Mouse (Mus musculus) testis, adult 2 months (tissue): ENCODE measurements at regions not wholly inside any gene's neighbourhood (a gene's known extent, or its start where the extent isn't known, plus 50 kb on each side); places are given as distances from the start of the nearest gene placed in this dataset.
"Not testable (repeated sequence)": the region's sequence is repeated elsewhere in the genome, so short reads cannot be mapped to it uniquely, and the experiment has no call there.

Source experiments
- H3K27ac ChIP-seq: fragments of 200-500 bp; 2 replicates; pipeline ENCODE4 v1.5.1; 2012; ENCODE audit warnings: low read depth, low read length; ENCODE audit not compliant: control insufficient read depth, insufficient read depth
- H3K27me3 ChIP-seq: fragments of 200-500 bp; 2 replicates; pipeline ENCODE4 v1.6.1; 2012; ENCODE audit warnings: mild to moderate bottlenecking, low read length, moderate library complexity; ENCODE audit not compliant: control insufficient read depth, insufficient read depth
- H3K36me3 ChIP-seq: fragments of 200-500 bp; 2 replicates; pipeline ENCODE4 v1.6.1; 2012; ENCODE audit warnings: mild to moderate bottlenecking, low read length; ENCODE audit not compliant: control insufficient read depth, insufficient read depth
- H3K4me1 ChIP-seq: fragments of 200-500 bp; 2 replicates; pipeline ENCODE4 v1.6.1; 2012; ENCODE audit warnings: low read length; ENCODE audit not compliant: control insufficient read depth, insufficient read depth
- H3K4me3 ChIP-seq: fragments of 200-500 bp; 2 replicates; pipeline ENCODE4 v1.5.1; 2012; ENCODE audit warnings: low read depth, mild to moderate bottlenecking, low read length, moderate library complexity, mixed read lengths; ENCODE audit not compliant: control insufficient read depth
- CTCF ChIP-seq: fragments of 200-500 bp; IDR thresholded peaks from 2 replicates; pipeline ENCODE4 v1.5.1; 2012; ENCODE audit warnings: low read depth, mild to moderate bottlenecking, inconsistent platforms, low read length, moderate library complexity; ENCODE audit not compliant: control insufficient read depth, insufficient read depth, insufficient replicate concordance
- POLR2A ChIP-seq: fragments of 200-500 bp; IDR thresholded peaks from 2 replicates; pipeline ENCODE4 v1.6.1; 2012; ENCODE audit warnings: low read depth, mild to moderate bottlenecking, inconsistent platforms, low read length, moderate library complexity; ENCODE audit not compliant: control insufficient read depth

DNA sequence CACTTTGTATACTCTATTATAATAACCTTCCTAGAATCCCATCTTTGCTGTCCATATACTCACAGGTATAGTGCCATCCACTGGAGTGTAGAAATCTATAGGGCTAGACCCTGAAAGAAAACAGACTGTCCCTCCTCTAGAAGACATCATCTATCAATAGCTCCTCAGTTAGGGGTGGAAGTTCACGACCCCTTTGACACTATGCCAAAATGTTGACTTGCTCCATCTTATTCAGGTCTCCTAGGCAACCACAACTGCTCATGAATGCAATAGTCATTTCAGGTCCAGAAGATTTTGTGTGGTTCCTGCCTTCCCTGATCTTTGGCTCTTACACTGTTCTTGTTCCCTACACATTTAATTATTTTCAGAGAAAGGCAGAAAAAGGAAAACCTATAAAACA lies 86.5 kb upstream of the Sec61g start:
- Histone ChIP-seq H3K4me3 (no peak overlapping the region), H3K36me3 (no peaks in the 10 kb centered on the region), H3K27me3 (no peaks in the 10 kb centered on the region), H3K27ac (no peak overlapping the region), H3K4me1 (peaks cover 18% of the 10 kb centered on the region)
- no peak for TF ChIP-seq POLR2A
- no peak for TF ChIP-seq CTCF

- peaks cover 8% of the 10 kb centered on the region for H3K4me1 ChIP-seq
- H3K4me3 ChIP-seq = no peak overlapping the region
- no peak overlapping the region for H3K27ac ChIP-seq
- H3K27me3 ChIP-seq = no peaks in the 10 kb centered on the region
- H3K36me3 ChIP-seq = no peaks in the 10 kb centered on the region
- TF ChIP-seq CTCF (no peak), POLR2A (no peak)
These were observed 89.0 kb upstream of the Sec61g start for GRCm38 (mm10) chr11:16597038-16597830.

DNA sequence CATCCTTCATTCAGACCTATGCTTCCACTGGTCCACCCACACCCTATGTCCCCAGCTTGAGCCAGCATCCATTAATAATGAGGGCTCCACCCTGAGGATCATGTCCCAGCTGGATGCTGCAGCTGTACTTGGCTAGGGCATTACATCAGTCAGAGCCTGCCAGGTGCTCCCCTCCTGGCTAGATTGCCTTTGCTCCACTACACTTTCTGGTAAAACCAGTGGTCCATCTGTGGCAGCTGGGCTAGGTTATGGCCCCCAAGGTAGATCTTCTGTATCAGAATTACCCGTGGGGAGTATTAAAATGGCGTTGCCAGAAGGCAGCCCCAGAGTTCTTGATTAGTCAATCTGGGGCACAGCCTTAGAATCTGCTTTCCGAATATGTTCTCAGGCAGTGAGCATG lies 94.7 kb upstream of the Sec61g start:
- TF ChIP-seq POLR2A = no peak
- no peak for TF ChIP-seq CTCF
- Histone ChIP-seq H3K27me3 (no peaks in the 10 kb centered on the region), H3K36me3 (no peaks in the 10 kb centered on the region), H3K27ac (no peak overlapping the region), H3K4me1 (no peaks in the 10 kb centered on the region), H3K4me3 (no peak overlapping the region)

DNA sequence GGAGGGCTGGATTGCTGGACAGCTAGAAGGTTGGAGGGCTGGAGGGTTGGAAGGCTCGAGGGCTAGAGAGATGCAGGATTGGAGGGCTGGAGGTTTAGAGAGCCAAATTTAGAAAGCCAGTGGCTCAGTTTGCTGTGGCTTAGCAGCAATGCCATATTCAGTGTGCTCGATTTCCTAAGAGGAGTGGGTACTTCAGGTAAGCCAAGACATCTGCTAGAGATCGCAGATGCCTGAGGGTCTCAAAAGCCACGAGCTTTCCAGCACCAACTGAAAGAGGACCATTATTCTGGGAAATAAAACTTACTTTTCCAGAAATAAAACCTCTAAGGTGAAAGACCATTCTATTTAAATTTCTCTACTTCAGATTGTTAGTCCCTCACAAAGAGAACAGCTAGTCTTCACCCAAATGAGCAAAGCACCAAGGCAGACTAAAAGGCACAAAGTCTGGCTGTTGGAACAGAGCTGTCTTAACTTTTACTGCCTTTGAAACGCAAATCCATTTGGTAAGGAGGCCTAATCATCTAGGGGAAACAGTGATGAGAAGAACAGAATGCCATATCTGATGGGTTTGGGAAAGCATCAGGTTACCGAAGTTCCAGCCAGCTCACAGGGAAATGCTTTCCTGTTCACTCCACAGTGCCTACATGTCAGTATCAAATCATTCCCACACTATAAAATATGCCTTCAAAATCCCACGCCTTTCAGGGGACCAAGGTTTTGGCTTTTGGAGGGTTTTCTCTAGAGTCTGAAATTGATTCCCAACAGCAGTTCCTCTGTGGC lies 98.3 kb upstream of the Sec61g start:
- Histone ChIP-seq H3K27me3 (no peaks in the 10 kb centered on the region), H3K27ac (no peak overlapping the region), H3K36me3 (no peaks in the 10 kb centered on the region), H3K4me3 (no peak overlapping the region), H3K4me1 (no peaks in the 10 kb centered on the region)
- TF ChIP-seq CTCF (no peak), POLR2A (no peak)

DNA sequence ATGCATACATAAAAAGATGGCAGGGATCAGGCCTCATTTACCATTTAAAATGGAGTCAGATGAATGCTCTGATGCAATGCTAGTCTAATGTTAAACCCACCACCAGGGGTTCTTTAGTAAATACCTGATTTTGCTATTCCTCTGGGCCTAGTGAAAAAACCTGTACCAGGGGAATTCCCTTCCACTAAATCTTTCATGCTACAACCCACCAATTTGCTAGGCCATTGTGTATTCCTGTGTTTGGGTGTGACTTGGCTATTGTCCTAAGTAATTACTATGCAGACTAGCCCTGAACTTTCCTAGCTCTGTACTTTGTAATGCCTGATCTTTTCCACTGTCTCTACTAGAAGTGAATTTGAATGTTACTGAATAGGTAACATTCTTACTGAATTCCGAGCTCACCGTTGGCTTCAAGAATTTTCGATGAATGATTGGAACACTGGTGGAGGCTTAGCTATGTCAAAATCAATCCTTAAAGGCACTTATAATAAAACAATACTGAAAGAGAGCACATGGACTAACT lies 99.7 kb upstream of the Sec61g start:
- not testable (repeated sequence) for H3K27me3 ChIP-seq, H3K4me3 ChIP-seq, H3K27ac ChIP-seq, H3K4me1 ChIP-seq, H3K36me3 ChIP-seq

DNA sequence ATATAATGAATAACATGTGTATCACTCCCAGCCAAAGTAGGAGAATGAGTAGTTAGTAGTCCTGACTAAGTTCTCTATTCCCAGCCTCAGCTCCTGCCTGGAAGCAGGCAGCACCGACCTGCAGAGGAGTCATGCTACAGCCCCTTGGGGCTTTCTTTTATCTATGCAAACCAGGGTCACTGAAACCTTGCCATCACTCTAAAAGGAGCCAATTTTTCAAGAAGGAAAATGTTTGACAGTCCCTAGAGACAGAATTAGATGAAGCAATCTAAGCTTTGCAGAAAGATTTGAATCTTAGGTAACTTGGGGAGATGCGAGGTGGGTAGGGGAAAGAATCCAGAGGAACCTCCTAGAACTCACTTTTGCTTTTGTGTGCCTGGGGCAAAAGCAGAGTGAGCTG lies 103.5 kb upstream of the Sec61g start:
- H3K4me1 ChIP-seq = no peaks in the 10 kb centered on the region
- no peak overlapping the region for H3K27ac ChIP-seq
- TF ChIP-seq CTCF = no peak
- TF ChIP-seq POLR2A = no peak
- no peaks in the 10 kb centered on the region for H3K36me3 ChIP-seq
- no peaks in the 10 kb centered on the region for H3K27me3 ChIP-seq
- H3K4me3 ChIP-seq = no peak overlapping the region

GRCm38 (mm10) chr11:16612524-16612923 lies 104.2 kb upstream of the Sec61g start:
- no peak overlapping the region for H3K4me3 ChIP-seq
- no peak for TF ChIP-seq POLR2A
- TF ChIP-seq CTCF = no peak

More at GRCm38 (mm10) chr11:16612524-16612923, 104.2 kb upstream of the Sec61g start:
- H3K27me3 ChIP-seq = no peaks in the 10 kb centered on the region
- no peaks in the 10 kb centered on the region for H3K36me3 ChIP-seq
- no peak overlapping the region for H3K27ac ChIP-seq
- no peaks in the 10 kb centered on the region for H3K4me1 ChIP-seq
